Mouse (Mus musculus) sigmoid colon, adult 10 weeks (tissue): ENCODE results near the gene Prkaa2. TPM values are rescaled to one million over a fixed set of nuclear protein-coding genes. Genes with fewer than 3 reads are reported as not detected.

Experiments
- polyA plus RNA-seq: library from polyadenylated mRNA; stranded (reverse); fragments of 350-450 nt; fragmentation: Illumina TruSeq; extraction: RNeasy Lipid Tissue Mini Kit (QIAGEN cat#74804); gene quantifications from one replicate; pipeline ENCODE4 v1.2.3, GENCODE M21; 2014; ENCODE audit warnings: low read depth, low replicate concordance

The Prkaa2 gene
- polyA plus RNA-seq: 128 TPM

GRCm38 (mm10) chr4:105109199-105109989, at the start of gene Prkaa2:
Gene Prkaa2, minus strand, starts transcription at chr4:105109890.

GRCm38 (mm10) chr4:105157276-105158168, 47.8 kb upstream of the Prkaa2 start, which contains the start of gene Plpp3:
Gene Plpp3, plus strand, starts transcription at chr4:105157347.

Other genes with a start within 250 kb of the Prkaa2 start
- gene C8a, start 233.5 kb downstream of the Prkaa2 start, polyA plus RNA-seq: not detected
- 3.9 TPM for gene Fyb2, start 196.4 kb downstream of the Prkaa2 start, polyA plus RNA-seq
- 30.5 TPM for gene Plpp3, start 47.5 kb upstream of the Prkaa2 start, polyA plus RNA-seq